Mouse (Mus musculus): ENCODE measurements at regions not wholly inside any gene's neighbourhood (a gene's known extent, or its start where the extent isn't known, plus 50 kb on each side); places are given as distances from the start of the nearest gene placed in this dataset.

DNA sequence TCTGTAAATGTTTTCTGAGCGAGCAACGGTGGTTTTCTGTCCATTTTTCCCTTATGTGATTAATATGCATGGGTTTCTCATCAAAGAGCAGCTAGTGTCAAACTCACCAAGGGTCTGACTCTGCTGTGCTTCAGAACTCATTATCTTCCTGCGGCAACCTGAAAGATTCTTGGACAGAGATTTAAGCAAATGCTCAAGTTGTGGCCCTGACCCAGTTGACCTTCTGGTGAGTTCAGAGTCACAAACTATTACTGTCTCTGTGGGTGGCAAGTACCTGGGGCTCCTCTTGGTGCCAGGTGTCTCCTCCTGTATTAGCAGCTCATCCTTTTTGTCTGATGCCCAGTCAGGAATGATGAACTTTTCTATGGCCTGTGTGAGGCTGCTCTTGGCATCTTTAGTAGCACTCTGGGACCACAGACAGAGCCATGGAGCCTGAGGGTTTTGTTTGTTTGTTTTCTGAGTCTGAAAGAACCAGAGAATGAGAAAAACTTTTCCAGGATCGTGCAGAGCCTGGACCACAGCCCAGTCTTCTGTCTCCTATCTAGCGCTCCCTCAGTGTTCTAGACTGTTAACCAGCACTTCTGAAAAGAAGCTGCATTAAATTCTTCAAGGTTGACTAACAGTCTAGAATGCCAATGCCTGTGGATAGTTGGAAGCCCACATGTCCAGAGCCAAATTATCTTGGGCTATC lies 124.1 kb upstream of the Wscd1 start:
- Histone ChIP-seq H3K4me3 (no peak overlapping the region), H3K27ac (replicated peaks) (no peak overlapping the region), H3K9ac (replicated peaks) (no peak overlapping the region), H3K27me3 (no peaks in the 10 kb centered on the region), H3K4me2 (replicated peaks) (no peak overlapping the region), H3K36me3 (no peaks in the 10 kb centered on the region), H3K4me1 (no peaks in the 10 kb centered on the region), H3K9me3 (no peaks in the 10 kb centered on the region)
- 66% methylated on average over 5 of the region's 5 CpGs for WGBS
- ATAC-seq (replicated peaks), result no peak

DNA sequence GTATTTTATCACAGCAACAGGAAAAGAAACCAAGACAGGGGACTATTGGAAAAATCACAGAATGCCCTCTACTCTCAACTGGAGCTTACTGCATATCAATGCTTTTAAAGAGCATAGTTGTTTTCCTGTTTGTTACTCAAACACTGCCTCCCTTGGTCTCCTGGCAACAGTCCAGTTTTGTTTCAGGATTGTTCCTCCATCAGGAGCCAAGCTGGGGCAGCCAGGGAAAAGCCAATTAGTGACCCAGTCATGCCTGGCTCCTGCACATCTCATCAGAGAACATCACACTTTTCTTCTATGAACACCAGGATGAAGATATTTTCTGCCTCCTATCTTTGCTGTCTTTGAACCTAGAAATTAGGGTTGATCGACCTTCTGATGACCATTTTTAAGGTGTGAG lies 113.6 kb upstream of the Wscd1 start:
- Histone ChIP-seq H3K9ac (replicated peaks) (no peak overlapping the region), H3K27ac (replicated peaks) (no peak overlapping the region), H3K9me3 (no peaks in the 10 kb centered on the region), H3K27me3 (no peaks in the 10 kb centered on the region), H3K4me2 (replicated peaks) (no peak overlapping the region), H3K4me3 (no peak overlapping the region), H3K4me1 (0 out of 2 replicates have a peak, but pooled peaks cover 2% of the 10 kb centered on the region), H3K36me3 (no peaks in the 10 kb centered on the region)
- 74% methylated on average over 1 of the region's 1 CpGs for WGBS
- ATAC-seq (replicated peaks), result no peak

DNA sequence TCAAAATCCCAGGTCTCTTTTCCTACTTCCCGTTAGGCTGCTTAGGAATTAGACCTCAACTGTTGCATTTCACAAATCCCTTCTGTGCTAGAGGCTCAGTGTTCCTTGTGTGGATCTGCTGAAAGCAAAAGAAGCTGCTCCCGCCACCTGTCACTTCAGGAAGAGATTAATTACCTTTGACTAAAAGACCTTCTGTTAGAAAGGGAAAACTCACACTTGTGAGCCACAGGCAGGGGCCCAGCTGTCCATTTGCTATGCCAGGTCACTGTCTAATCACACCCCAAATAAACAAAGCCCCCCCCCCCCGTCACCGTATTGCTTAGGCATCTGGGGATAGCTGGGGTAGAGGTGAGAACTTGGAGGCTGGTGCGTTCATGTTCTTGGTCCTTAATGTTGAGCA lies 112.9 kb upstream of the Wscd1 start:
- Histone ChIP-seq H3K36me3 (no peaks in the 10 kb centered on the region), H3K9me3 (no peaks in the 10 kb centered on the region), H3K9ac (replicated peaks) (no peak overlapping the region), H3K27ac (replicated peaks) (no peak overlapping the region), H3K4me1 (0 out of 2 replicates have a peak, but pooled peaks cover 2% of the 10 kb centered on the region), H3K27me3 (no peaks in the 10 kb centered on the region), H3K4me3 (no peak overlapping the region), H3K4me2 (replicated peaks) (no peak overlapping the region)
- ATAC-seq (replicated peaks), result no peak
- 9% methylated on average over 5 of the region's 5 CpGs for WGBS

DNA sequence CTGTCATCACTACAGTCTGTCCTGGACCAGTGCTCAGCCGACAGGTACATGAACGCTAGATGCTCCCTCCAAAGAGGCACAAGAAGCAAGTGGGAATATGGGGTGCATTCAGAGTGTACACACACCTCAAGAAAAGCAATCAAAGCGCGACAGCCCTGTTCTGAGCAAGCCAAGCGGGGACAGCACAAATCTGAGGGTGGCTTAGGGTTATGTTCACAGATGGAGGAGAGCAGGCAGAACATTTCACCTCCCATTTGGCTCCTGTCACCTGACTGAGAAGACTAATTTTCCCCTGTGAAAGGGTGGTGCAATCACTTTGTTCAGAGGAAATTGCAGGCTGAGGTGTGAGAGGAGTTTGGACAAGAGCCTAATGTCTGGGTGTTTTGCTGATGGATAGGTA lies 106.8 kb upstream of the Wscd1 start:
- Histone ChIP-seq H3K36me3 (no peaks in the 10 kb centered on the region), H3K27me3 (no peaks in the 10 kb centered on the region), H3K9ac (replicated peaks) (no peak overlapping the region), H3K4me2 (replicated peaks) (no peak overlapping the region), H3K4me1 (no peaks in the 10 kb centered on the region), H3K9me3 (no peaks in the 10 kb centered on the region), H3K4me3 (no peak overlapping the region), H3K27ac (replicated peaks) (no peak overlapping the region)
- 77% methylated on average over 5 of the region's 5 CpGs for WGBS
- no peak for ATAC-seq (replicated peaks)

DNA sequence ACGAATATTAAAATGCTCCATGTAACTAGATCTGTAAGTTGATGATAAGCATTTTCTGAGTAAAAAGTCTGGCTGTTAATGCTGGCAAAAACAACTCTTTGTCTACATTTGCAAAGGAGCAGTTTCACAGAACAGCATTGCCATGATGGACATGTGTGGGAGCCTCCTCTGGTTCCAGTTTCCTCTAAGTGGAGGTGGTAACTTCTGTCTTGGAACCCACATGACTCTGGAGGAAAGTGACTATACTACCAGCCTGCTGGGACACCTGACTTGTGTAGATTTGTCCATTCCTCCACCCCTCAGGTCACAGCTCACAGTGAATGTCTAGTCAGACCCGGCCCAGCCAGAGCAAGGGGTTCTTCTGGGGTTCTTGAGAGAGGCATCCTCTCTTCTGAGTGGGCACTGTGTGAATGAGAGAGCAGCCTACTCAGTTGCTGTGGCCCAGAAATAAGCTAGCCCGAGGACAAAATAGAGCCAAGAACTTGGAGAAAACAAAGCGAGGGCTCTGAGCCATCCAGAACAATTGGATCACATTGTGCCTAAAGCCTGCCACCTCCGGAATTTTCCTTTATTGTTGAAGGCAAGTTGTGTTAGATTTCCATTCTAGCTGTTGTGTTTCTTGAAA lies 97.9 kb upstream of the Wscd1 start:
- Histone ChIP-seq H3K4me1 (peaks cover 9% of the 10 kb centered on the region; the same call in 1 of the 2 replicates), H3K9ac (replicated peaks) (no peak overlapping the region), H3K36me3 (no peaks in the 10 kb centered on the region), H3K27me3 (no peaks in the 10 kb centered on the region), H3K9me3 (no peaks in the 10 kb centered on the region), H3K4me3 (no peak overlapping the region), H3K27ac (replicated peaks) (no peak overlapping the region), H3K4me2 (replicated peaks) (no peak overlapping the region)
- ATAC-seq (replicated peaks), result no peak
- WGBS, result 85% methylated on average over 5 of the region's 5 CpGs

DNA sequence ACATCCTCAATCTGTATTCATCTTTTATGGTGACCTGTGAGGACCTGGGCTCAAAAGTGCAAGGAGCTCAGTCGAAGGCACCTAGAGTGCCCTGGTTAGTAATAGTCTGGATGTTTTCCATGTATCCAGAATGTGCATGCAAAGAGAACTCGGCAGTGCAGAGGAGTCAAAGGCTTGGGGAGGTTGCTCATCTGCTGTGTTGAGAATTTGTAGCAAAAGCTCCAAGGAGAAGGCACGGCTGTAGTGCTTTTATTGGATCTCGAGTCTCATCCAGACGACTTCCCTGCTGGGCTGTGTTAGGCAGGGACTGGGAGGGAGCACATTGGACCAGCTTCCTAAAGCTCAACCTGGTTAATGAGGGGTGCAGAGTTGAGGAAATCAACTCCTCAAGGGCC lies 97.3 kb upstream of the Wscd1 start:
- H3K36me3 ChIP-seq, result no peaks in the 10 kb centered on the region
- no peak overlapping the region for H3K9ac ChIP-seq (replicated peaks)
- H3K9me3 ChIP-seq, result no peaks in the 10 kb centered on the region
- H3K27me3 ChIP-seq, result no peaks in the 10 kb centered on the region
- H3K27ac ChIP-seq (replicated peaks), result no peak overlapping the region
- 77% methylated on average over 5 of the region's 5 CpGs for WGBS
- H3K4me2 ChIP-seq (replicated peaks), result no peak overlapping the region
- H3K4me3 ChIP-seq, result no peak overlapping the region
- peaks cover 9% of the 10 kb centered on the region; the same call in 1 of the 2 replicates for H3K4me1 ChIP-seq
- ATAC-seq (replicated peaks), result no peak

DNA sequence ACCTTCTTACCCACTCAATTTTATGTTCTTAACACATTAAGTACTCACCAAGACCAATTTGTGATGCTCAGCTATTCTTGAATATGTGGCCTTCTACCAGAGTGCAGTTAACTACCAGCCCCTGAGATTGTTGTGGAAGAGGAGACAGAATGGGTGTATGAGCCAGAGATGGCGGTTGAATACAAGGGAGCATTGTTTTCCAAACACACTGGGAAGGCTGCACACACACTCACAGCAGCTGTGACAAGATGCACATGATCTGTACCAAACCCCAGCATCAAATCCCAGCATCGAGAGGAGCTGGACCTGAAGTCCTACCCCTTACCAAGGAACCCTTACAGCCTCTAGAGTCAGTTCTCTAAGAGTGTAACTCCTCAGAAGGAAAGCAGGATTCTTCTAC lies 91.4 kb upstream of the Wscd1 start:
- WGBS, result 30% methylated on average over 2 of the region's 2 CpGs
- Histone ChIP-seq H3K27me3 (no peaks in the 10 kb centered on the region), H3K9me3 (no peaks in the 10 kb centered on the region)

DNA sequence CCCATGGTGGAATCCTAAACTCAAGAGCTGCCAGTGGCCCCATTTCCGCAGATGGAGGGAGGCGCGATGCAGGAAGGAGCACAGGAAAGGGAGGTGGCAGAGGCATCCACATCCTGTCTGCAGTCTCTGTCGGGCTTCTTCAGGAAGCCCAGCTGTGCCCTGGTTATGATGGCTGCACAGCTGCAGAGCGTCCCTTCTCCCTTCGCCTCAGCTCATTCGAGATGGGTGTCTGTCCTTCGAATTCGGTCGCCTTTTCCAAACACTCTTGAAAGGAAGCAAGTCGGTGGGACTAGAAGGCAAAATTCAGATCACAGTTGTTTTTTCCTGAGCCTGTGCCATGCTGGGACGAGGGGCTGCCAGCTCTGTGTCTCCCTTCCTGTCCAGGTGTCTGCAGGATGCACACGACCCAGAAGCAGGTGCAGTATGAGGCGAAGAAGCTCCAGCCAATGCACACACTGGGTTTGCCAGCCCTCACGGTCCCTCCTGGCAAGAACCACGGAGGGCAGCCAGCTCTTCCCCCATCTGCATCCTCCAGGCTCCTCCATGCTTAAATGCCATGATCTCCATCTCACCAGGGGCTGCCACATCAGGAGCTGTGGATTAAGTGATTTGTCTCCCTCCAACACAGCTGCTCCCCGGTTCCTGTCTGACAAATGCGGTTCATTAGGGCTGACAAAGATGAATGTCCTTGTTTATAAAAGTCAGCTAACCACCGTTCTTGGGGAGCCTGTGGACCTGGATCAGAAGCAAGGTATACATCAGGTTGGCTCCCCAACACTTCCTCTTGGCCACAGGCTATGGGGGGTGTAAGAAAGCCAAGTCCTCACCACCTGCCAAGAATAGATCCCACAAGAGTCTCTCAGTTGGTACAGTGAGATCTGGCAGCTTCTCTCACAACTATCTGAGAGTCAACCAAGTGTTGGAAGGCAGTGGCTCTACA lies 79.3 kb upstream of the Wscd1 start:
- ATAC-seq (replicated peaks), result no peak
- Histone ChIP-seq H3K9me3 (no peaks in the 10 kb centered on the region), H3K4me3 (no peak overlapping the region), H3K27me3 (no peaks in the 10 kb centered on the region), H3K36me3 (no peaks in the 10 kb centered on the region), H3K27ac (replicated peaks) (no peak overlapping the region), H3K4me2 (replicated peaks) (no peak overlapping the region), H3K4me1 (0 out of 2 replicates have a peak, but pooled peaks cover 6% of the 10 kb centered on the region), H3K9ac (replicated peaks) (no peak overlapping the region)
- WGBS, result 79% methylated on average over 19 of the region's 19 CpGs

More for the DNA sequence above, 91.4 kb upstream of the Wscd1 start:
- Histone ChIP-seq H3K9ac (replicated peaks) (no peak overlapping the region), H3K27ac (replicated peaks) (no peak overlapping the region), H3K36me3 (no peaks in the 10 kb centered on the region), H3K4me1 (no peaks in the 10 kb centered on the region), H3K4me2 (replicated peaks) (no peak overlapping the region), H3K4me3 (no peak overlapping the region)
- no peak for ATAC-seq (replicated peaks)

DNA sequence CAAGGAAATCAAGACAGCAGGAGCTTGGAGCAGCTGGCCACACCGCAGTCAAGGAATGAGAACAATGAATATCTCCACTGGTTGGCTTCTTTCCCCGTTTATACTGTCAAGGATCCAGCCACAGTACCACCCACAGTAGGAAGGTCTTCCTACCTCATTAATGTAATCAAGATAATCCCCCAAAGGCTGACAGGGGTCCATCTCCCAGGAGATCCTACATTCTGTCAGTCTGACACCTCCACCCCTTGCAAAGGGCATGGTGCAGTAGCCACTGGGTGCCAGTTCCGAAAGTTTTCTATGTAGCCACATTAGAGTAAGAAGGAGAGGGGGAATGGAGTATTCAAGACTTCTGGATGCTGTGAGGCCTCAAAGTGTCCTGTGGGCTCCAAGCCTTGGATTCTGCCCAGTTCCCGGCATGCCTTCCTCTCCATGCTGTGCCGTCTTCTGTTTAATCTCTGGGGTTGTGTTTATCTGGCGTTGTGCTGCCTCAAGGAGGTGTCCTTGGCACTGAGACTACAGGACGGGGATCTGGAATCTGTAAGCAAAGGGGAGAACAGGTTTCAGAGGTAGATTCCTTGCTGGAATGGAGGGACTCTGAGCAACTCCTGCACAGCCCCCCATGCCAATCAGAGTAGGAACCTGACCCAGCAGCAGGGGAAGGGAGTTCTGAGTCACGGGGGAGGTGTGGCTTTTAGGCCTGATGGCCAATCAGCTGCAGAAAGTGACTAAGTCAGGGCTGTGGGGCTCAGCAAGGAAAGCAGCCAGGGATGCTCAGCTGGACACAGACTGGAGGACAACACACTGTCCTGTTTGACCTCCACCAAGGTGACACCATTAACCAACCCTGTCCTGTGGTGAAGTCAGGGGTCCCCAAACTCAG lies 77.3 kb upstream of the Wscd1 start:
- WGBS, result 53% methylated on average over 8 of the region's 8 CpGs
- H3K27me3 ChIP-seq, result no peaks in the 10 kb centered on the region

DNA sequence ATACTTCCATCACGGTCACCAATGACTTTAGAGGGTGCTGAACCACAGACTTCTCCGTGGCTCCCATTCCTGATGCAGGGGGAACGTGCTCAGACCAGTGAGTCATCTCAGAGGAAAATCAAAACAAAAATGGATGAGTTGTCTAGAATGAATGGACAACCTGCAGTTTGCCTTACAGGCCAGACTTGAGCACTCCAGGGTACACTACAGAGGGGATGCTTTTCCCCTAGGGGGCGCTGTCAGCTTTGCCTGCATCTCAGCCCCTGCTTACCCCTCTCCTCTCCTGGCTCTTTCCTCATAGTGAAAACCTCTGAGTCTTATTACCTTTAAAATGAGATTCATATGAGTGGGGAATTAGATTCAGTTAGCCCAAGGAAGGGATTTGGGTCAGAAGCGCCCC lies 75.4 kb upstream of the Wscd1 start:
- WGBS, result 41% methylated on average over 5 of the region's 5 CpGs

More for the DNA sequence above, 77.3 kb upstream of the Wscd1 start:
- no peak overlapping the region for H3K4me3 ChIP-seq
- H3K4me1 ChIP-seq, result peaks cover 15% of the 10 kb centered on the region; the same call in 1 of the 2 replicates
- no peak for ATAC-seq (replicated peaks)
- no peaks in the 10 kb centered on the region for H3K9me3 ChIP-seq
- H3K36me3 ChIP-seq, result no peaks in the 10 kb centered on the region
- H3K9ac ChIP-seq (replicated peaks), result no peak overlapping the region
- no peak overlapping the region for H3K4me2 ChIP-seq (replicated peaks)
- H3K27ac ChIP-seq (replicated peaks), result no peak overlapping the region

DNA sequence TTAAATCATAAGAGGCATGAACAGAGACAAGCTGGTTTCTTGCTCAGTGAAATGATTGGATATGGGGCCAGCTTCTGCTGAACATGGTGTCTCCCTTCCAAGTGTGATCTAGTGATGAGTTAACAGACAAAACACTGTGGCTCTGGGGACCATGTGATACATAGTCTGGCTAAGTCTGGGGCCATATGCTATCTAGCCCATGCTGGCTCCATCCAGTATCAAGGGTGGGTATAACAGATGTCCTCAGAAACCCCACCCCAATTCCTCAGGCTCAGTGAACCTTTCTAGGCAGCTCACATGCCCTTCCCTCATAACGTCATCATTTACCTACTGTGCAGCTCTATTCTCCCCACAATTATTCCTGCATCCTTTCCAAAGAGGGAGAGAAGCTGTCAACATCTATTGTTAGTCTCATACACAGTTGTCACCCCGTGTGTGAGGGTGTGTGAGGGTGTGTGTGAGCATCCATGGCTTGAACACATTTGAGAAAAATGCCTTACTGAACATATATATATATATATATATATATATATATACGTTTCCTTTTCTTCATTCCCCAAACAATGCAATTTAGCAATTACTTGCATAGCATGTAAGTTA lies 73.9 kb upstream of the Wscd1 start:
- Histone ChIP-seq H3K4me1 (peaks cover 9% of the 10 kb centered on the region; the same call in 1 of the 2 replicates), H3K4me3 (no peak overlapping the region), H3K9ac (replicated peaks) (no peak overlapping the region), H3K27ac (replicated peaks) (peak overlapping the region; percentile 50), H3K4me2 (replicated peaks) (no peak overlapping the region), H3K36me3 (no peaks in the 10 kb centered on the region), H3K9me3 (no peaks in the 10 kb centered on the region), H3K27me3 (no peaks in the 10 kb centered on the region)
- WGBS, result 43% methylated on average over 3 of the region's 3 CpGs
- peak; percentile 88 for ATAC-seq (replicated peaks)

More for the DNA sequence above, 75.4 kb upstream of the Wscd1 start:
- no peak overlapping the region for H3K9ac ChIP-seq (replicated peaks)
- H3K4me2 ChIP-seq (replicated peaks), result no peak overlapping the region
- H3K4me3 ChIP-seq, result no peak overlapping the region
- H3K9me3 ChIP-seq, result no peaks in the 10 kb centered on the region
- no peaks in the 10 kb centered on the region for H3K36me3 ChIP-seq
- H3K27ac ChIP-seq (replicated peaks), result no peak overlapping the region
- no peaks in the 10 kb centered on the region for H3K27me3 ChIP-seq
- H3K4me1 ChIP-seq, result peaks cover 15% of the 10 kb centered on the region; the same call in 1 of the 2 replicates
- no peak for ATAC-seq (replicated peaks)

Data from forebrain, embryonic 15.5 days (tissue).